Mouse (Mus musculus) intestine, embryonic 14.5 days (tissue): ENCODE results near the gene Gm39566. TPM values are rescaled to one million over a fixed set of nuclear protein-coding genes. Genes with fewer than 3 reads are reported as not detected.

Experiments used
- ATAC-seq: fragments of 200-750 bp; cut with Nextera tagmentation; replicated peaks from 2 replicates; pipeline ENCODE4 v1.8.0; 2017; ENCODE audit warnings: low read depth, moderate number of reproducible peaks, moderate TSS enrichment, moderate library complexity; ENCODE audit not compliant: low FRiP score, low TSS enrichment
- DNase-seq: peaks from one replicate; pipeline ENCODE4 v3.0.0-alpha.2; 2018; ENCODE audit warnings: low spot score
- H3K27ac ChIP-seq: fragments of 300-500 bp; sonication (generic); 2 replicates; pipeline ENCODE4 v1.5.1; 2014; ENCODE audit warnings: low read depth, mild to moderate bottlenecking, control low read depth
- H3K27me3 ChIP-seq: fragments of 300-500 bp; sonication (generic); replicated peaks from 2 replicates; pipeline ENCODE4 v1.6.1; 2014; ENCODE audit warnings: low read length, control low read depth; ENCODE audit not compliant: control insufficient read depth, insufficient read depth
- H3K36me3 ChIP-seq: fragments of 300-500 bp; sonication (generic); 2 replicates; pipeline ENCODE4 v1.6.1; 2014; ENCODE audit warnings: low read length, control low read depth; ENCODE audit not compliant: control insufficient read depth, insufficient read depth
- H3K4me1 ChIP-seq: fragments of 300-500 bp; sonication (generic); replicated peaks from 2 replicates; pipeline ENCODE4 v1.6.1; 2014; ENCODE audit warnings: low read length, control low read depth, mixed read lengths; ENCODE audit not compliant: control insufficient read depth, insufficient read depth
- H3K4me2 ChIP-seq: fragments of 300-500 bp; sonication (generic); 2 replicates; pipeline ENCODE4 v1.6.1; 2014; ENCODE audit warnings: low read length
- H3K4me3 ChIP-seq: fragments of 300-500 bp; sonication (generic); 2 replicates; pipeline ENCODE4 v1.5.1; 2014; ENCODE audit warnings: low read depth, low read length, control low read depth, mixed read lengths
- H3K9ac ChIP-seq: fragments of 300-500 bp; sonication (generic); 2 replicates; pipeline ENCODE4 v1.6.1; 2014; ENCODE audit warnings: mild to moderate bottlenecking, low read length
- H3K9me3 ChIP-seq: fragments of 300-500 bp; sonication (generic); 2 replicates; pipeline ENCODE4 v1.6.1; 2016; ENCODE audit warnings: low read length, control low read depth; ENCODE audit not compliant: control insufficient read depth
- WGBS: fragments of 180-500 bp; shearing (Covaris S2); extraction: QIAGEN DNeasy Blood & Tissue Kit; methylation state at CpG from one replicate; pipeline ENCODE4 v1.1.7; 2014; 5-methylcytosine and 5-hydroxymethylcytosine counted together
- polyA plus RNA-seq: library from polyadenylated mRNA; unstranded; fragments of >200 nt; fragmentation: Nextera tagmentation; extraction: Ambion mirVana; gene quantifications from 2 replicates; pipeline ENCODE4 v1.2.1, GENCODE M21; 2014

Gm39566 gene
- polyA plus RNA-seq, 1 experiment from 2014 or later = not detected

GRCm38 (mm10) chr11:69797924-69798323, 17.2 kb downstream of the Gm39566 start:
- peaks cover 29% of the 10 kb centered on the region for H3K4me1 ChIP-seq
- H3K4me2 ChIP-seq = no peak overlapping the region
- 74% methylated on average over 7 of the region's 7 CpGs for WGBS
- H3K9ac ChIP-seq = no peak overlapping the region
- no peak overlapping the region for H3K4me3 ChIP-seq
- peaks cover 15% of the 10 kb centered on the region; the same call in 1 of the 2 replicates for H3K27me3 ChIP-seq
- ATAC-seq (no peak), DNase-seq (no peak)
- no peak overlapping the region for H3K27ac ChIP-seq
- H3K36me3 ChIP-seq = no peaks in the 10 kb centered on the region
- H3K9me3 ChIP-seq = no peaks in the 10 kb centered on the region

- no peak for DNase-seq
- H3K9ac ChIP-seq = peak overlapping the region; percentile 41; the same call in 1 of the 2 replicates
- no peaks in the 10 kb centered on the region for H3K9me3 ChIP-seq
Measured at GRCm38 (mm10) chr11:69795983-69796435, 19.1 kb downstream of the Gm39566 start.

GRCm38 (mm10) chr11:69795168-69795982, 19.7 kb downstream of the Gm39566 start, which contains the start of gene Chrnb1:
Gene Chrnb1, minus strand, starts transcription at chr11:69795943.
- Histone ChIP-seq H3K9me3 (no peaks in the 10 kb centered on the region), H3K36me3 (no peaks in the 10 kb centered on the region), H3K27me3 (no peaks in the 10 kb centered on the region), H3K4me2 (peak within 1 kb of the TSS; percentile 99), H3K4me3 (peak within 1 kb of the TSS; percentile 50), H3K9ac (peak within 1 kb of the TSS; percentile 41), H3K27ac (peak within 1 kb of the TSS; percentile 47; the same call in 1 of the 2 replicates), H3K4me1 (peaks cover 14% of the 10 kb centered on the region)
- WGBS = 2% methylated on average over 52 of the region's 52 CpGs
- ATAC-seq = peak; percentile 91
- peak; percentile 88 for DNase-seq

More at GRCm38 (mm10) chr11:69795983-69796435, 19.1 kb downstream of the Gm39566 start:
- ATAC-seq = no peak
- H3K4me1 ChIP-seq = peaks cover 15% of the 10 kb centered on the region
- H3K36me3 ChIP-seq = no peaks in the 10 kb centered on the region
- H3K27me3 ChIP-seq = no peaks in the 10 kb centered on the region
- peak overlapping the region; percentile 50 for H3K4me3 ChIP-seq
- no peak overlapping the region for H3K27ac ChIP-seq
- peak overlapping the region; percentile 99 for H3K4me2 ChIP-seq
- 2% methylated on average over 13 of the region's 13 CpGs for WGBS

- H3K4me1 ChIP-seq = no peaks in the 10 kb centered on the region
- ATAC-seq = no peak
- H3K9ac ChIP-seq = no peak overlapping the region
- H3K27ac ChIP-seq = no peak overlapping the region
- no peaks in the 10 kb centered on the region for H3K36me3 ChIP-seq
- H3K4me2 ChIP-seq = no peak overlapping the region
- DNase-seq = no peak
- no peaks in the 10 kb centered on the region for H3K27me3 ChIP-seq
- 55% methylated on average over 5 of the region's 5 CpGs for WGBS
- H3K9me3 ChIP-seq = no peaks in the 10 kb centered on the region
- H3K4me3 ChIP-seq = no peak overlapping the region
Measured at GRCm38 (mm10) chr11:69793429-69793828, 21.7 kb downstream of the Gm39566 start.

GRCm38 (mm10) chr11:69791420-69791819, 23.7 kb downstream of the Gm39566 start:
- H3K27me3 ChIP-seq = no peaks in the 10 kb centered on the region
- H3K4me3 ChIP-seq = no peak overlapping the region
- H3K36me3 ChIP-seq = no peaks in the 10 kb centered on the region
- no peaks in the 10 kb centered on the region for H3K4me1 ChIP-seq
- no peak overlapping the region for H3K9ac ChIP-seq
- WGBS = 71% methylated on average over 5 of the region's 5 CpGs
- no peak overlapping the region for H3K27ac ChIP-seq
- H3K4me2 ChIP-seq = no peak overlapping the region
- no peak for DNase-seq
- ATAC-seq = no peak
- no peaks in the 10 kb centered on the region for H3K9me3 ChIP-seq

GRCm38 (mm10) chr11:69789431-69789830, 25.7 kb downstream of the Gm39566 start:
- H3K9ac ChIP-seq = no peak overlapping the region
- H3K27ac ChIP-seq = no peak overlapping the region
- no peaks in the 10 kb centered on the region for H3K36me3 ChIP-seq
- H3K4me3 ChIP-seq = no peak overlapping the region
- DNase-seq = no peak
- H3K4me2 ChIP-seq = no peak overlapping the region
- no peaks in the 10 kb centered on the region for H3K4me1 ChIP-seq
- no peak for ATAC-seq
- no peaks in the 10 kb centered on the region for H3K9me3 ChIP-seq
- 60% methylated on average over 5 of the region's 5 CpGs for WGBS
- H3K27me3 ChIP-seq = no peaks in the 10 kb centered on the region

- H3K9ac ChIP-seq = no peak overlapping the region
- 94% methylated on average over 5 of the region's 5 CpGs for WGBS
Measured at GRCm38 (mm10) chr11:69787306-69787705, 27.8 kb downstream of the Gm39566 start.

GRCm38 (mm10) chr11:69784793-69785272, 30.3 kb downstream of the Gm39566 start:
- H3K4me1 ChIP-seq = no peaks in the 10 kb centered on the region
- no peak overlapping the region for H3K27ac ChIP-seq
- H3K4me2 ChIP-seq = peak overlapping the region; percentile 34
- peak overlapping the region; percentile 13 for H3K4me3 ChIP-seq
- 34% methylated on average over 15 of the region's 15 CpGs for WGBS
- DNase-seq (no peak), ATAC-seq (peak; percentile 56; the same call in 1 of the 2 replicates)
- no peaks in the 10 kb centered on the region for H3K9me3 ChIP-seq
- no peaks in the 10 kb centered on the region for H3K27me3 ChIP-seq
- H3K36me3 ChIP-seq = no peaks in the 10 kb centered on the region
- H3K9ac ChIP-seq = no peak overlapping the region

More at GRCm38 (mm10) chr11:69787306-69787705, 27.8 kb downstream of the Gm39566 start:
- H3K36me3 ChIP-seq = no peaks in the 10 kb centered on the region
- H3K4me2 ChIP-seq = no peak overlapping the region
- no peak overlapping the region for H3K4me3 ChIP-seq
- H3K27me3 ChIP-seq = no peaks in the 10 kb centered on the region
- ATAC-seq (no peak), DNase-seq (peak; percentile 47)
- H3K9me3 ChIP-seq = no peaks in the 10 kb centered on the region
- no peak overlapping the region for H3K27ac ChIP-seq
- no peaks in the 10 kb centered on the region for H3K4me1 ChIP-seq
